In the genomic region with DNA sequence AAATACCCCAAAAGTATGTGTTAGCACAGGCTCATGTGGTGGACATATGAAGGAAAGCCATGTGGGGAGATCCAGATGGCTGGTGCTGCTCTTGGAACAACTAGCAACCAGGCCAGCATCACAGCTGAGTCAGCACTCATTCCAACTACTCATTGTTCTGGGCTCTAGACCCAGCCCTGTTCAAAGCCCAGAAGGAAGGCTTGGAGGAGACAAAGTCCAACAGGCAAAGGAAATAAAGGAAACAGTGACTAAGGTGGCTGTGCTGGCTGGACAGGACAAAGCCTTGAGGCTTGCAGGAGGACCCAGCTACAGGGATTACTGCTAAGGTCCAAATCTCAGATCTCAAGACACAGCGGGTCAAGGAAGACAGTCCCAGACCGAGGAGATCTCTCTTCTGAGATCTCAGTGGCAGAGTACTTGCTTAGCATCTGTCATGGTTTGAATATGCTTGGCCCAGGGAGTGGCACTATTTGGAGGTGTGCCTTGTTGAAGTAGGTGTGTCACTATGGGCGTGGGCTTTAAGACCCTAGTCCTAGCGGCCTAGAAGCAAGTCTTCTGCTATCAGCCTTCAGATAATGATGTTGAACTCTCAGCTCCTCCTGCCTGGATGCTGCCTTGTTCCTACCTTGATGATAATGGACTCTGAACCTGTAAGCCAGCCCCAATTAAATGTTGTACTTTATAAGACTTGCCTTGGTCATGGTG, we compare ENCODE assay signal across 14 mouse cellular contexts. TPM values are rescaled to one million over a fixed set of nuclear protein-coding genes. Genes with fewer than 3 reads are reported as not detected.
DNase-seq lines count a peak whose midpoint lies in the region; ATAC-seq and TF ChIP-seq lines count a peak whose summit lies in the region.
"Had no signal": no experiment of that assay in that cellular context is flagged by ENCODE, and none has a peak within 500 bp of the region (broad histone marks: within the 10 kb centered on the region; RNA-seq: fewer than 3 reads in every experiment).

No protein-coding gene starts in this region.

- DNase-seq in heart, postnatal 25 days (ENCODE audit: low spot score): no peak
- no peak for DNase-seq in CH12.LX (ENCODE audit: extremely low read depth)
- peak; percentile 36 to 45 for DNase-seq in cerebellum, postnatal 36 days
- DNase-seq in adrenal gland, postnatal 25 days: no peak
- DNase-seq: spleen, adult 18-20 months had no signal

- no peak for TF ChIP-seq CTCF in CH12.LX (conservative IDR thresholded peaks at IDR 0.05 in 1 of 2, IDR thresholded peaks at IDR 0.05 in 1 of 2; ENCODE audit: low read depth in 2 of 2, low read length in 2 of 2)

- H3K79me2 ChIP-seq in CH12.LX (replicated peaks; ENCODE audit: control insufficient read depth, extremely low read depth, insufficient read depth, poor library complexity, severe bottlenecking): peaks cover 37% of the 10 kb centered on the region

- H3K36me3 ChIP-seq in heart, embryonic 14.5 days (ENCODE audit: control insufficient read depth, insufficient read depth, low read length): peaks cover 16% of the 10 kb centered on the region; the same call in 1 of the 2 replicates
- peaks cover 2 to 36% of the 10 kb centered on the region in 2 experiments for H3K36me3 ChIP-seq in CH12.LX (replicated peaks in 1 of 2; ENCODE audit: control insufficient read depth in 1 of 2, insufficient read depth in 1 of 2, low read length in 1 of 2)
- peaks cover 18% of the 10 kb centered on the region for H3K36me3 ChIP-seq in heart, embryonic 12.5 days

- 79% methylated on average over 4 of the region's 4 CpGs for WGBS in heart, embryonic 14.5 days
- 87% methylated on average over 4 of the region's 4 CpGs for WGBS in heart, embryonic 12.5 days

- ATAC-seq in heart, embryonic 14.5 days (ENCODE audit: insufficient number of reproducible peaks, insufficient read depth, low FRiP score, low read depth): 0 out of 2 replicates have a peak, but pooled peaks have one; percentile 4
- 0 out of 2 replicates have a peak, but pooled peaks have one; percentile 5 for ATAC-seq in monocyte, adult 5-6 weeks (replicated peaks; ENCODE audit: insufficient number of reproducible peaks, low FRiP score, low TSS enrichment, poor library complexity, severe bottlenecking)
- ATAC-seq in megakaryocyte-erythroid progenitor cell, adult 5-6 weeks (replicated peaks; ENCODE audit: low FRiP score, low TSS enrichment, poor library complexity, severe bottlenecking): no peak
- ATAC-seq in heart, embryonic 12.5 days (ENCODE audit: insufficient number of reproducible peaks, low FRiP score): no peak
- ATAC-seq: midbrain, embryonic 13.5 days had no signal

- H3K4me3 ChIP-seq in heart, embryonic 14.5 days (ENCODE audit: control insufficient read depth in 1 of 2, insufficient read depth in 1 of 2, low read depth in 1 of 2, low read length in 2 of 2): no peak overlapping the region
- no peak overlapping the region for H3K4me3 ChIP-seq in CH12.LX (replicated peaks in 1 of 3; ENCODE audit: low read depth in 2 of 3, low read length in 2 of 3, poor library complexity in 1 of 3)
- no peak overlapping the region for H3K4me3 ChIP-seq in heart, embryonic 12.5 days
- H3K4me3 ChIP-seq: forebrain, embryonic 10.5 days; hindbrain, embryonic 10.5 days; midbrain, embryonic 13.5 days had no signal

- no peak overlapping the region; a peak in 1 of 4 replicates for H3K27ac ChIP-seq in heart, embryonic 14.5 days (replicated peaks in 1 of 2; ENCODE audit: control insufficient read depth in 1 of 2, insufficient read depth in 1 of 2, low read depth in 2 of 2, low read length in 2 of 2)
- H3K27ac ChIP-seq in CH12.LX (ENCODE audit: insufficient read depth, low read depth): no peak overlapping the region
- H3K27ac ChIP-seq in heart, embryonic 12.5 days (ENCODE audit: poor library complexity, severe bottlenecking): no peak overlapping the region
- H3K27ac ChIP-seq: forebrain, embryonic 10.5 days; hindbrain, embryonic 10.5 days; liver, embryonic 14.5 days; midbrain, embryonic 13.5 days had no signal

- no peak overlapping the region for H3K4me2 ChIP-seq in heart, embryonic 14.5 days (ENCODE audit: low read length)
- H3K4me2 ChIP-seq in CH12.LX (ENCODE audit: insufficient read depth, low read depth, poor library complexity, severe bottlenecking): no peak overlapping the region
- H3K4me2 ChIP-seq in heart, embryonic 12.5 days: no peak overlapping the region
- H3K4me2 ChIP-seq: midbrain, embryonic 13.5 days had no signal

- intact Hi-C loops in heart, postnatal 25 days (cut with DNase I): no loop called here

- TF ChIP-seq POLR2A in CH12.LX (IDR thresholded peaks at IDR 0.05; ENCODE audit: low read depth, low read length): no peak

- no peak for TF ChIP-seq RAD21 in CH12.LX (IDR thresholded peaks at IDR 0.05; ENCODE audit: low read depth, low read length)

- no peaks in the 10 kb centered on the region for H3K27me3 ChIP-seq in heart, embryonic 14.5 days (ENCODE audit: control insufficient read depth, insufficient read depth, low read length)
- no peaks in the 10 kb centered on the region for H3K27me3 ChIP-seq in CH12.LX (replicated peaks)
- no peaks in the 10 kb centered on the region for H3K27me3 ChIP-seq in heart, embryonic 12.5 days (replicated peaks)
- H3K27me3 ChIP-seq: midbrain, embryonic 13.5 days had no signal

- TF ChIP-seq EP300 in CH12.LX (IDR thresholded peaks at IDR 0.05; ENCODE audit: low read length): no peak

- H3K9ac ChIP-seq in heart, embryonic 14.5 days (ENCODE audit: low read length): no peak overlapping the region
- no peak overlapping the region for H3K9ac ChIP-seq in CH12.LX (ENCODE audit: insufficient read depth, low read depth)
- H3K9ac ChIP-seq in heart, embryonic 12.5 days: no peak overlapping the region
- H3K9ac ChIP-seq: liver, embryonic 14.5 days; midbrain, embryonic 13.5 days had no signal

- H3K4me1 ChIP-seq in heart, embryonic 14.5 days (ENCODE audit: control insufficient read depth in 2 of 2, insufficient read depth in 2 of 2, low read length in 2 of 2): peaks cover 23 to 59% of the 10 kb centered on the region in 2 experiments
- H3K4me1 ChIP-seq in CH12.LX (ENCODE audit: control insufficient read depth in 1 of 2, insufficient read depth in 2 of 2): peaks cover 24 to 56% of the 10 kb centered on the region in 2 experiments
- peaks cover 54% of the 10 kb centered on the region for H3K4me1 ChIP-seq in heart, embryonic 12.5 days (replicated peaks)
- H3K4me1 ChIP-seq: forebrain, embryonic 10.5 days had no signal

- dilution Hi-C loops in CH12.LX (cut with MboI; ENCODE audit: extremely low pct_ligation_motif_present, extremely low pct_unique_long_range_greater_than_20kb, low sequenced_read_pairs): no loop called here

- in situ Hi-C loops in CH12.LX (cut with MboI; ENCODE audit: low pct_ligation_motif_present, low pct_unique_long_range_greater_than_20kb, low sequenced_read_pairs): loop anchor here (5.0 kb wide), 1 partner anchor 91 kb away; no protein-coding TSS in a partner anchor

- no peaks in the 10 kb centered on the region for H3K9me3 ChIP-seq in heart, embryonic 14.5 days (ENCODE audit: control insufficient read depth, low read length)
- no peaks in the 10 kb centered on the region for H3K9me3 ChIP-seq in CH12.LX (replicated peaks; ENCODE audit: low read length)
- H3K9me3 ChIP-seq in heart, embryonic 12.5 days (replicated peaks): no peaks in the 10 kb centered on the region
- H3K9me3 ChIP-seq: forebrain, embryonic 10.5 days; hindbrain, embryonic 10.5 days; midbrain, embryonic 13.5 days had no signal

RNA-seq across cellular contexts. Expression of a gene that starts 12.0 kb away (rescaled TPM):
- 121 and 135 TPM in 2 replicates for polyA plus RNA-seq in heart, embryonic 14.5 days (2014; fragmentation: Nextera tagmentation; extraction: Ambion mirVana)
- 10 to 100 TPM; 65.3 to 66.9 TPM for total RNA-seq in heart, postnatal 25 days (2021)
- total RNA-seq in CH12.LX (2012; rRNA removed): 28.0 and 28.7 TPM in 2 replicates
- total RNA-seq in CH12.LX (2014; rRNA removed): 20.0 and 22.3 TPM in 2 replicates
- 18.5 and 22.2 TPM in 2 replicates for polyA plus RNA-seq in CH12.LX (2012; ENCODE audit: insufficient read length, low read depth)
- 14.5 to 29.4 TPM (median 16.6 TPM) in 3 replicates for total RNA-seq in monocyte, adult 5-6 weeks (2017)
- 15.3 and 17.7 TPM in 2 replicates for total RNA-seq in megakaryocyte-erythroid progenitor cell, adult 5-6 weeks (2014; fragmentation: Nextera tagmentation)
- 14.0 and 15.5 TPM in 2 replicates for total RNA-seq in megakaryocyte-erythroid progenitor cell, adult 5-6 weeks (2017)
- total RNA-seq in adrenal gland, postnatal 25 days (2021): 103 and 116 TPM in 2 replicates
- polyA plus RNA-seq in heart, embryonic 12.5 days (2016; fragmentation: Nextera tagmentation; extraction: Ambion mirVana): 122 and 132 TPM in 2 replicates

RNA-seq across cellular contexts. Expression of a gene that starts 51.9 kb away (rescaled TPM):
- 87.1 and 103 TPM in 2 replicates for polyA plus RNA-seq in heart, embryonic 14.5 days (2014; fragmentation: Nextera tagmentation; extraction: Ambion mirVana)
- 10 to 100 TPM; 73.5 to 75.5 TPM for total RNA-seq in heart, postnatal 25 days (2021)
- total RNA-seq in CH12.LX (2012; rRNA removed) (72.3 and 73.2 TPM in 2 replicates), CH12.LX (2014; rRNA removed) (74.0 and 80.4 TPM in 2 replicates)
- polyA plus RNA-seq in CH12.LX (2012; ENCODE audit: insufficient read length, low read depth): 91.9 and 121 TPM in 2 replicates
- 80.8 to 103 TPM (median 93.4 TPM) in 3 replicates for total RNA-seq in monocyte, adult 5-6 weeks (2017)
- 28.4 and 31.9 TPM in 2 replicates for total RNA-seq in megakaryocyte-erythroid progenitor cell, adult 5-6 weeks (2014; fragmentation: Nextera tagmentation)
- total RNA-seq in megakaryocyte-erythroid progenitor cell, adult 5-6 weeks (2017): 43.8 and 49.9 TPM in 2 replicates
- total RNA-seq in adrenal gland, postnatal 25 days (2021): 105 and 106 TPM in 2 replicates
- polyA plus RNA-seq in heart, embryonic 12.5 days (2016; fragmentation: Nextera tagmentation; extraction: Ambion mirVana): 84.5 and 90.1 TPM in 2 replicates

RNA-seq across cellular contexts. Expression of a gene that starts 57.2 kb away (rescaled TPM):
- 0.28 and 0.58 TPM in 2 replicates for polyA plus RNA-seq in heart, embryonic 14.5 days (2014; fragmentation: Nextera tagmentation; extraction: Ambion mirVana)
- total RNA-seq in heart, postnatal 25 days (2021): not detected
- total RNA-seq in CH12.LX (2012; rRNA removed) (0.04 and 0.13 TPM in 2 replicates), CH12.LX (2014; rRNA removed) (0.11 and 0.20 TPM in 2 replicates)
- polyA plus RNA-seq in CH12.LX (2012; ENCODE audit: insufficient read length, low read depth): 0.59 and 0.80 TPM in 2 replicates
- 1.3 TPM in 1 of 3 replicates, not detected in the others for total RNA-seq in monocyte, adult 5-6 weeks (2017)
- not detected in 2 replicates for total RNA-seq in megakaryocyte-erythroid progenitor cell, adult 5-6 weeks (2014; fragmentation: Nextera tagmentation)
- total RNA-seq in megakaryocyte-erythroid progenitor cell, adult 5-6 weeks (2017): not detected in 2 replicates
- total RNA-seq in adrenal gland, postnatal 25 days (2021): not detected in 2 replicates
- polyA plus RNA-seq in heart, embryonic 12.5 days (2016; fragmentation: Nextera tagmentation; extraction: Ambion mirVana): 0.11 and 0.57 TPM in 2 replicates
- total RNA-seq: left cerebral cortex, adult 18-20 months had no signal
- polyA plus RNA-seq: liver, embryonic 14.5 days had no signal

RNA-seq across cellular contexts. Expression of a gene that starts 58.9 kb away (rescaled TPM):
- 28.4 and 36.1 TPM in 2 replicates for polyA plus RNA-seq in heart, embryonic 14.5 days (2014; fragmentation: Nextera tagmentation; extraction: Ambion mirVana)
- total RNA-seq in heart, postnatal 25 days (2021): 1 to 10 TPM; 2.4 to 2.7 TPM
- 20.0 and 20.3 TPM in 2 replicates for total RNA-seq in CH12.LX (2012; rRNA removed)
- 2.4 and 3.6 TPM in 2 replicates for total RNA-seq in CH12.LX (2014; rRNA removed)
- 3.2 TPM in 2 replicates for polyA plus RNA-seq in CH12.LX (2012; ENCODE audit: insufficient read length, low read depth)
- total RNA-seq in monocyte, adult 5-6 weeks (2017): 3.7 to 12.2 TPM (median 6.1 TPM) in 3 replicates
- total RNA-seq in megakaryocyte-erythroid progenitor cell, adult 5-6 weeks (2014; fragmentation: Nextera tagmentation): 72.1 and 80.1 TPM in 2 replicates
- total RNA-seq in megakaryocyte-erythroid progenitor cell, adult 5-6 weeks (2017): 81.5 and 95.5 TPM in 2 replicates
- total RNA-seq in adrenal gland, postnatal 25 days (2021): 7.0 and 9.1 TPM in 2 replicates
- 37.2 and 37.8 TPM in 2 replicates for polyA plus RNA-seq in heart, embryonic 12.5 days (2016; fragmentation: Nextera tagmentation; extraction: Ambion mirVana)

Comparison
In these comparisons a context has a peak if more than half of its experiments do, and no peak if none do; other contexts are left out.
1. ATAC-seq: peak in heart, embryonic 14.5 days (single experiment) and monocyte, adult 5-6 weeks (single experiment); none in megakaryocyte-erythroid progenitor cell, adult 5-6 weeks (single experiment) and heart, embryonic 12.5 days (single experiment).
2. DNase-seq: peak in cerebellum, postnatal 36 days (2 of 2); none in heart, postnatal 25 days (single experiment), CH12.LX (single experiment) and adrenal gland, postnatal 25 days (single experiment).